ENCODE assay signal across 8 mouse cellular contexts in genomic region chr4:130828851-130829673, GRCm38 (mm10). TPM values are rescaled to one million over a fixed set of nuclear protein-coding genes. Genes with fewer than 3 reads are reported as not detected.
DNase-seq lines count a peak whose midpoint lies in the region; ATAC-seq and TF ChIP-seq lines count a peak whose summit lies in the region.

No protein-coding gene starts in this region.

- DNase-seq in R1 (ENCODE audit: low read depth, low spot score), result peak; percentile 59
- DNase-seq in c-Kit-positive CD71-positive TER-119-positive erythroid progenitor cells, embryonic 14.5 days (ENCODE audit: low spot score), result peak; percentile 4
- DNase-seq in heart, adult 11 months, result peak; percentile 99
- DNase-seq in liver, embryonic 14.5 days (ENCODE audit: low read depth in 3 of 3, low spot score in 3 of 3), result no peak
- DNase-seq in urinary bladder, adult 2 months (ENCODE audit: low spot score), result no peak

- TF ChIP-seq EP300 in liver, embryonic 14.5 days (IDR thresholded peaks at IDR 0.05; ENCODE audit: low read depth), result no peak

- ATAC-seq in intestine, embryonic 15.5 days, result peak; percentile 78
- ATAC-seq in liver, embryonic 14.5 days (ENCODE audit: insufficient read depth), result peak; percentile 51; the same call in 1 of the 2 replicates
- no peak for ATAC-seq in erythroid progenitor cell, adult 5-6 weeks (replicated peaks; ENCODE audit: low FRiP score, poor library complexity, severe bottlenecking)

- peak overlapping the region; percentile 28 for H3K4me2 ChIP-seq in intestine, embryonic 15.5 days (replicated peaks)
- H3K4me2 ChIP-seq in liver, embryonic 14.5 days (ENCODE audit: low read depth), result no peak overlapping the region

- no peak overlapping the region for H3K4me3 ChIP-seq in intestine, embryonic 15.5 days (replicated peaks)
- no peak overlapping the region for H3K4me3 ChIP-seq in liver, embryonic 14.5 days (ENCODE audit: insufficient read depth in 1 of 2, low read depth in 2 of 2, low read length in 2 of 2)
- H3K4me3 ChIP-seq in olfactory bulb, adult 2 months (ENCODE audit: insufficient read depth, low read depth, low read length), result no peak overlapping the region

- H3K9me3 ChIP-seq in intestine, embryonic 15.5 days, result no peaks in the 10 kb centered on the region
- H3K9me3 ChIP-seq in liver, embryonic 14.5 days (ENCODE audit: control insufficient read depth, low read length), result no peaks in the 10 kb centered on the region

- peak overlapping the region; percentile 73 for H3K27ac ChIP-seq in intestine, embryonic 15.5 days
- H3K27ac ChIP-seq in liver, embryonic 14.5 days, result no peak overlapping the region
- H3K27ac ChIP-seq in olfactory bulb, adult 2 months (ENCODE audit: insufficient read depth, low read depth, low read length), result peak overlapping the region; percentile 53; the same call in 1 of the 2 replicates

- no peak for TF ChIP-seq POLR2A in olfactory bulb, adult 2 months (IDR thresholded peaks at IDR 0.05; ENCODE audit: insufficient read depth, low read depth, low read length)

- no peaks in the 10 kb centered on the region for H3K27me3 ChIP-seq in intestine, embryonic 15.5 days (replicated peaks)
- no peaks in the 10 kb centered on the region for H3K27me3 ChIP-seq in liver, embryonic 14.5 days (ENCODE audit: control insufficient read depth, insufficient read depth, low read length)

- H3K4me1 ChIP-seq in intestine, embryonic 15.5 days (replicated peaks), result peaks cover 11% of the 10 kb centered on the region
- no peaks in the 10 kb centered on the region for H3K4me1 ChIP-seq in liver, embryonic 14.5 days (replicated peaks; ENCODE audit: control insufficient read depth in 2 of 2, insufficient read depth in 2 of 2, low read length in 1 of 2)
- H3K4me1 ChIP-seq in olfactory bulb, adult 2 months (ENCODE audit: control insufficient read depth, insufficient read depth, low read length), result peaks cover 6% of the 10 kb centered on the region

- no peak for TF ChIP-seq CTCF in liver, embryonic 14.5 days (IDR thresholded peaks at IDR 0.05; ENCODE audit: low read depth)
- TF ChIP-seq CTCF in olfactory bulb, adult 2 months (IDR thresholded peaks at IDR 0.05; ENCODE audit: insufficient read depth, low read depth, low read length), result no peak

- H3K9ac ChIP-seq in intestine, embryonic 15.5 days, result peak overlapping the region; percentile 20
- no peak overlapping the region for H3K9ac ChIP-seq in liver, embryonic 14.5 days (replicated peaks)

- no peaks in the 10 kb centered on the region for H3K36me3 ChIP-seq in intestine, embryonic 15.5 days
- H3K36me3 ChIP-seq in liver, embryonic 14.5 days (replicated peaks; ENCODE audit: control insufficient read depth, insufficient read depth, low read depth), result no peaks in the 10 kb centered on the region

- WGBS in intestine, embryonic 15.5 days, result 12% methylated on average over 18 of the region's 18 CpGs
- 27% methylated on average over 18 of the region's 18 CpGs for WGBS in liver, embryonic 14.5 days (ENCODE audit: insufficient replicate concordance)
- WGBS in olfactory bulb, adult 2 months, result 25% methylated on average over 18 of the region's 18 CpGs

RNA-seq across cellular contexts. Expression of gene Sdc3, which starts 36.7 kb away (rescaled TPM):
- polyA plus RNA-seq in intestine, embryonic 15.5 days (2015; fragmentation: Nextera tagmentation; extraction: Ambion mirVana), result 20.2 and 20.3 TPM in 2 replicates
- 7.3 and 9.0 TPM in 2 replicates for polyA plus RNA-seq in liver, embryonic 14.5 days (2012; rRNA removed)
- 4.4 and 5.3 TPM in 2 replicates for polyA plus RNA-seq in liver, embryonic 14.5 days (2014; fragmentation: Nextera tagmentation; extraction: Ambion mirVana)
- 81.4 TPM in 1 of 2 replicates, not detected in the other for polyA plus RNA-seq in olfactory bulb, adult 2 months (2012; ENCODE audit: insufficient read depth, insufficient read length, low replicate concordance, missing spikeins)
- 25.9 and 31.0 TPM in 2 replicates for total RNA-seq in erythroid progenitor cell, adult 5-6 weeks (2015; ENCODE audit: low replicate concordance)
- total RNA-seq in erythroid progenitor cell, adult 5-6 weeks (2017; ENCODE audit: low replicate concordance), result 9.9 and 13.7 TPM in 2 replicates
- polyA plus RNA-seq in urinary bladder, adult 2 months (2012; rRNA removed), result 33.3 and 63.7 TPM in 2 replicates

Comparison
In these comparisons a context has a peak if more than half of its experiments do, and no peak if none do; other contexts are left out.
1. DNase-seq: peak in R1 (single experiment), c-Kit-positive CD71-positive TER-119-positive erythroid progenitor cells, embryonic 14.5 days (single experiment) and heart, adult 11 months (single experiment); none in liver, embryonic 14.5 days (0 of 3) and urinary bladder, adult 2 months (single experiment).